Mouse (Mus musculus): Measurements from ENCODE around the gene Dio3. TPM values are rescaled to one million over a fixed set of nuclear protein-coding genes. Genes with fewer than 3 reads are reported as not detected.

The Dio3 gene
- polyA plus RNA-seq (2012; rRNA removed): 0.12 and 0.14 TPM in 2 replicates

DNA sequence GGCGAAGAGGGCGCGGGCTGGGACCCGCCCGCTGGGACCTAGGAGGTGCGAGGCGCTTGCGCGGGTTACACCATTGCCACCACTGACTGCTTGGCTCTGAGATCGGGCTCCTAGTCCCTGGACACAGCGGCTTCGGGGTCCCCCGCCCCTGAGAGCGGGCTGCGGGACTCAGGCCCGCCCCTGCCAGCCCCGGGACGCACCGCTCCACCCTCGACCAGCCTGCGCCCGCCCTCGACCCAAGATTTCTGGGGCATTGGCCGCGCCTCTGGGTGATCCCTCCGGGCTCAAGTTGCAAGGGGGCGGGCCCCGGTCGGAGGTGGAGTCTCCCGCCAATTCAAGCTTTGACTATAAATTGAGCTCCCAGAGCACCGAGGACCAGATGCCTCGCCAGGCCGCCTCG lies at the start of gene Dio3:
Gene Dio3, plus strand, starts transcription at position 216 of the 400 bp plus-strand sequence.

Other genes starting within 250 kb of the Dio3 start
- gene Ppp2r5c, start 168.1 kb downstream of the Dio3 start, polyA plus RNA-seq (2012; rRNA removed): 23.7 and 25.6 TPM in 2 replicates

Data from liver, embryonic 14 days (tissue).